Mouse (Mus musculus) midbrain, postnatal 0 days (tissue): ENCODE data around the gene Sytl3. TPM values are rescaled to one million over a fixed set of nuclear protein-coding genes. Genes with fewer than 3 reads are reported as not detected.

Experiments
- ATAC-seq: fragments of 200-750 bp; cut with Nextera tagmentation; 2 replicates; pipeline ENCODE4 v1.8.0; 2017; ENCODE audit warnings: moderate number of reproducible peaks, mild to moderate bottlenecking, moderate TSS enrichment, moderate library complexity; ENCODE audit not compliant: low FRiP score
- DNase-seq: peaks from one replicate; pipeline ENCODE4 v3.0.0-alpha.2; 2015; ENCODE audit warnings: low spot score
- H3K27ac ChIP-seq: fragments of 300-500 bp; sonication (generic); 2 replicates; pipeline ENCODE4 v1.5.1; 2014; ENCODE audit warnings: low read depth, mild to moderate bottlenecking, low read length, mixed read lengths
- H3K27me3 ChIP-seq: fragments of 300-500 bp; sonication (generic); 2 replicates; pipeline ENCODE4 v1.6.1; 2014; ENCODE audit warnings: low read length, control low read depth, mixed read lengths; ENCODE audit not compliant: insufficient read depth
- H3K36me3 ChIP-seq: fragments of 300-500 bp; sonication (generic); 2 replicates; pipeline ENCODE4 v1.6.1; 2014; ENCODE audit warnings: low read length, control low read depth, mixed read lengths; ENCODE audit not compliant: insufficient read depth
- H3K4me1 ChIP-seq: fragments of 300-500 bp; sonication (generic); 2 replicates; pipeline ENCODE4 v1.6.1; 2014; ENCODE audit warnings: mild to moderate bottlenecking, control low read depth, antibody characterized with exemption, low read length, mixed read lengths; ENCODE audit not compliant: insufficient read depth
- H3K4me2 ChIP-seq: fragments of 300-500 bp; sonication (generic); 2 replicates; pipeline ENCODE4 v1.6.1; 2014; ENCODE audit warnings: low read depth, mild to moderate bottlenecking, low read length, mixed read lengths; ENCODE audit not compliant: poor library complexity, severe bottlenecking
- H3K4me3 ChIP-seq: fragments of 300-500 bp; sonication (generic); 2 replicates; pipeline ENCODE4 v1.5.1; 2014; ENCODE audit warnings: low read depth, mild to moderate bottlenecking, low read length, moderate library complexity
- H3K9ac ChIP-seq: fragments of 300-500 bp; sonication (generic); replicated peaks from 2 replicates; pipeline ENCODE4 v1.6.1; 2014; ENCODE audit warnings: mild to moderate bottlenecking, low read length, moderate library complexity, mixed read lengths; ENCODE audit not compliant: poor library complexity, severe bottlenecking
- H3K9me3 ChIP-seq: fragments of 300-500 bp; sonication (generic); 2 replicates; pipeline ENCODE4 v1.6.1; 2016; ENCODE audit warnings: low read length, control low read depth
- CTCF ChIP-seq: IDR thresholded peaks from 2 replicates; pipeline ENCODE4 v1.5.1; 2016; ENCODE audit warnings: antibody characterized with exemption, mild to moderate bottlenecking
- WGBS: fragments of 180-500 bp; shearing (Covaris S2); extraction: QIAGEN DNeasy Blood & Tissue Kit; methylation state at CpG from one replicate; pipeline ENCODE4 v1.1.7; 2014; 5-methylcytosine and 5-hydroxymethylcytosine counted together
- polyA plus RNA-seq: library from polyadenylated mRNA; unstranded; fragments of >200 nt; fragmentation: Nextera tagmentation; extraction: Ambion mirVana; gene quantifications from 2 replicates; pipeline ENCODE4 v1.2.1, GENCODE M21; 2015
- total RNA-seq: library from RNA; depleted of rRNA; stranded (reverse); fragments of >200 nt; gene quantifications from 2 replicates; pipeline ENCODE4 v1.2.3, GENCODE M21; 2014

Sytl3 gene
- total and polyA plus RNA-seq, 2 experiments from 2014 or later: 0.65 TPM; not detected in 1

GRCm38 (mm10) chr17:6765886-6766285 is 107.0 kb downstream of the Sytl3 start:
- no peak for TF ChIP-seq CTCF
- Histone ChIP-seq H3K9me3 (no peaks in the 10 kb centered on the region), H3K36me3 (no peaks in the 10 kb centered on the region), H3K4me3 (no peak overlapping the region), H3K27ac (no peak overlapping the region), H3K9ac (no peak overlapping the region), H3K27me3 (no peaks in the 10 kb centered on the region), H3K4me2 (no peak overlapping the region), H3K4me1 (no peaks in the 10 kb centered on the region)
- DNase-seq (no peak), ATAC-seq (no peak)
- WGBS: 45% methylated on average over 2 of the region's 2 CpGs

- TF ChIP-seq CTCF: no peak
- no peak overlapping the region for H3K4me2 ChIP-seq
- DNase-seq (no peak), ATAC-seq (no peak)
- H3K4me1 ChIP-seq: no peaks in the 10 kb centered on the region
- H3K4me3 ChIP-seq: no peak overlapping the region
- no peak overlapping the region for H3K9ac ChIP-seq
- H3K36me3 ChIP-seq: no peaks in the 10 kb centered on the region
- 91% methylated on average over 4 of the region's 4 CpGs for WGBS
- H3K27me3 ChIP-seq: no peaks in the 10 kb centered on the region
- no peak overlapping the region for H3K27ac ChIP-seq
- no peaks in the 10 kb centered on the region for H3K9me3 ChIP-seq
Observed at GRCm38 (mm10) chr17:6766823-6767222, 107.9 kb downstream of the Sytl3 start.

GRCm38 (mm10) chr17:6767771-6768170 is 108.9 kb downstream of the Sytl3 start:
- 65% methylated on average over 5 of the region's 5 CpGs for WGBS
- H3K4me2 ChIP-seq: no peak overlapping the region
- ATAC-seq (no peak), DNase-seq (no peak)
- H3K9me3 ChIP-seq: no peaks in the 10 kb centered on the region
- H3K4me3 ChIP-seq: no peak overlapping the region
- no peak for TF ChIP-seq CTCF
- no peak overlapping the region for H3K9ac ChIP-seq
- no peaks in the 10 kb centered on the region for H3K27me3 ChIP-seq
- no peaks in the 10 kb centered on the region for H3K36me3 ChIP-seq
- no peak overlapping the region for H3K27ac ChIP-seq
- H3K4me1 ChIP-seq: no peaks in the 10 kb centered on the region

- WGBS: 75% methylated on average over 5 of the region's 5 CpGs
- no peak overlapping the region for H3K4me2 ChIP-seq
- ATAC-seq: no peak
- H3K27me3 ChIP-seq: no peaks in the 10 kb centered on the region
- DNase-seq: peak; percentile 22
- no peak overlapping the region for H3K27ac ChIP-seq
- H3K36me3 ChIP-seq: no peaks in the 10 kb centered on the region
- no peaks in the 10 kb centered on the region for H3K4me1 ChIP-seq
- H3K9ac ChIP-seq: no peak overlapping the region
- TF ChIP-seq CTCF: no peak
- H3K4me3 ChIP-seq: no peak overlapping the region
- no peaks in the 10 kb centered on the region for H3K9me3 ChIP-seq
Observed at GRCm38 (mm10) chr17:6768301-6768788, 109.5 kb downstream of the Sytl3 start.

GRCm38 (mm10) chr17:6769602-6770001 is 110.7 kb downstream of the Sytl3 start:
- peak; percentile 42 for DNase-seq
- Histone ChIP-seq H3K36me3 (no peaks in the 10 kb centered on the region), H3K9me3 (no peaks in the 10 kb centered on the region), H3K27ac (no peak overlapping the region), H3K9ac (no peak overlapping the region), H3K27me3 (no peaks in the 10 kb centered on the region), H3K4me2 (no peak overlapping the region), H3K4me3 (no peak overlapping the region), H3K4me1 (no peaks in the 10 kb centered on the region)
- TF ChIP-seq CTCF: no peak
- ATAC-seq: no peak
- 64% methylated on average over 4 of the region's 4 CpGs for WGBS

- DNase-seq (no peak), ATAC-seq (no peak)
- whole genome bisulfite sequencing: 82% methylated on average over 16 of the region's 16 CpGs
- TF ChIP-seq CTCF: no peak
- no peaks in the 10 kb centered on the region for H3K4me1 ChIP-seq
- H3K27me3 ChIP-seq: no peaks in the 10 kb centered on the region
- no peak overlapping the region for H3K4me2 ChIP-seq
- H3K9me3 ChIP-seq: no peaks in the 10 kb centered on the region
- H3K9ac ChIP-seq: no peak overlapping the region
- no peak overlapping the region for H3K27ac ChIP-seq
- no peaks in the 10 kb centered on the region for H3K36me3 ChIP-seq
- H3K4me3 ChIP-seq: no peak overlapping the region
Observed at GRCm38 (mm10) chr17:6771661-6772489, 113.0 kb downstream of the Sytl3 start.
